15 mouse cellular contexts compared by ENCODE assay signal in genomic region chr5:26359082-26359481, GRCm38 (mm10).
"Had no signal": no experiment of that assay in that cellular context is flagged by ENCODE, and none has a peak within 500 bp of the region (broad histone marks: within the 10 kb centered on the region; RNA-seq: fewer than 3 reads in every experiment).

No protein-coding gene starts in this region.

- DNase-seq: kidney, adult 2 months; kidney, postnatal 25 days; layer of hippocampus, adult 9-11 months; liver; lung, adult 18-20 months; lung, postnatal 10 days; lung, postnatal 36 days; retina, postnatal 1 day; spleen, adult 18-20 months; thymus, adult 2 months; thymus, postnatal 14 days; thymus, postnatal 4 days had no signal

- ATAC-seq: liver, embryonic 12.5 days; midbrain, embryonic 13.5 days; midbrain, embryonic 16.5 days had no signal
